Mouse (Mus musculus): ENCODE data around the gene Smarcd1.
"Not testable (repeated sequence)": the region's sequence is repeated elsewhere in the genome, so short reads cannot be mapped to it uniquely, and the experiment has no call there.

Smarcd1 gene

GRCm38 (mm10) chr15:99682880-99683279, 19.0 kb upstream of the Smarcd1 start:
- peak in 1 of 2 experiments; percentile 46 for DNase-seq (ENCODE audit: low read depth in 2 of 2, low spot score in 2 of 2)

GRCm38 (mm10) chr15:99684156-99684555, 17.8 kb upstream of the Smarcd1 start:
- no peak for DNase-seq (ENCODE audit: low read depth in 2 of 2, low spot score in 2 of 2)

GRCm38 (mm10) chr15:99688712-99689111, 13.2 kb upstream of the Smarcd1 start:
- DNase-seq (ENCODE audit: low read depth in 2 of 2, low spot score in 2 of 2), result peak in 1 of 2 experiments; percentile 34

GRCm38 (mm10) chr15:99690924-99691323, 11.0 kb upstream of the Smarcd1 start:
- no peak for DNase-seq (ENCODE audit: low read depth in 2 of 2, low spot score in 2 of 2)

GRCm38 (mm10) chr15:99691976-99692375, 10.0 kb upstream of the Smarcd1 start:
- DNase-seq (ENCODE audit: low read depth in 2 of 2, low spot score in 2 of 2), result no peak

GRCm38 (mm10) chr15:99697309-99697708, 4.6 kb upstream of the Smarcd1 start:
- DNase-seq (ENCODE audit: low read depth in 2 of 2, low spot score in 2 of 2), result no peak

GRCm38 (mm10) chr15:99698533-99699085, 3.3 kb upstream of the Smarcd1 start:
- no peak for DNase-seq (ENCODE audit: low read depth in 2 of 2, low spot score in 2 of 2)

GRCm38 (mm10) chr15:99699715-99700114, 2.2 kb upstream of the Smarcd1 start:
- no peak for DNase-seq (ENCODE audit: low read depth in 2 of 2, low spot score in 2 of 2)

GRCm38 (mm10) chr15:99700219-99701106, 1.5 kb upstream of the Smarcd1 start:
- DNase-seq (ENCODE audit: low read depth in 2 of 2, low spot score in 2 of 2), result no peak

- not testable (repeated sequence) for DNase-seq (ENCODE audit: low read depth in 2 of 2, low spot score in 2 of 2)
Measured at GRCm38 (mm10) chr15:99701640-99701998, 310 bp upstream of the Smarcd1 start.

- no peak for DNase-seq (ENCODE audit: low read depth in 2 of 2, low spot score in 2 of 2)
Measured at GRCm38 (mm10) chr15:99703104-99703503, 1.2 kb downstream of the Smarcd1 start.

- DNase-seq (ENCODE audit: low read depth in 2 of 2, low spot score in 2 of 2), result no peak
Measured at GRCm38 (mm10) chr15:99703676-99704040, 1.7 kb downstream of the Smarcd1 start.

- DNase-seq (ENCODE audit: low read depth in 2 of 2, low spot score in 2 of 2), result no peak
Measured at GRCm38 (mm10) chr15:99704041-99704681, 2.2 kb downstream of the Smarcd1 start.

- no peak for DNase-seq (ENCODE audit: low read depth in 2 of 2, low spot score in 2 of 2)
Measured at GRCm38 (mm10) chr15:99704881-99705280, 3.0 kb downstream of the Smarcd1 start.

GRCm38 (mm10) chr15:99705440-99706048, 3.6 kb downstream of the Smarcd1 start, which contains the start of gene Gm17349:
Gene Gm17349 (minus strand): TSS chr15:99705490.
- DNase-seq (ENCODE audit: low read depth in 2 of 2, low spot score in 2 of 2), result peak; percentile 37 to 58

- no peak for DNase-seq (ENCODE audit: low read depth in 2 of 2, low spot score in 2 of 2)
Measured at GRCm38 (mm10) chr15:99708176-99708575, 6.2 kb downstream of the Smarcd1 start.

- no peak for DNase-seq (ENCODE audit: low read depth in 2 of 2, low spot score in 2 of 2)
Measured at GRCm38 (mm10) chr15:99710221-99711190, 8.6 kb downstream of the Smarcd1 start.

- DNase-seq (ENCODE audit: low read depth in 2 of 2, low spot score in 2 of 2), result no peak
Measured at GRCm38 (mm10) chr15:99711491-99711890, 9.6 kb downstream of the Smarcd1 start.

GRCm38 (mm10) chr15:99712666-99713559, 11.0 kb downstream of the Smarcd1 start:
- DNase-seq (ENCODE audit: low read depth in 2 of 2, low spot score in 2 of 2), result no peak
